Mouse (Mus musculus) forebrain, embryonic 14.5 days (tissue): ENCODE data around the gene Cdc34. TPM values are rescaled to one million over a fixed set of nuclear protein-coding genes. Genes with fewer than 3 reads are reported as not detected.

Experiments
- ATAC-seq: fragments of 200-750 bp; cut with Nextera tagmentation; 2 replicates; pipeline ENCODE4 v1.8.0; 2017; ENCODE audit warnings: mild to moderate bottlenecking, moderate library complexity
- DNase-seq: peaks from one replicate; pipeline ENCODE4 v3.0.0-alpha.2; 2015; ENCODE audit warnings: low spot score
- H3K27ac ChIP-seq: fragments of 300-500 bp; sonication (generic); 2 replicates; pipeline ENCODE4 v1.5.1; 2014; ENCODE audit warnings: low read depth, mild to moderate bottlenecking, control low read depth, low read length, moderate library complexity
- H3K27me3 ChIP-seq: fragments of 300-500 bp; sonication (generic); replicated peaks from 2 replicates; pipeline ENCODE4 v1.6.1; 2014; ENCODE audit warnings: low read length, control low read depth, mixed read lengths; ENCODE audit not compliant: control insufficient read depth, insufficient read depth
- H3K36me3 ChIP-seq: fragments of 300-500 bp; sonication (generic); 2 replicates; pipeline ENCODE4 v1.6.1; 2014; ENCODE audit warnings: low read length, control low read depth; ENCODE audit not compliant: control insufficient read depth, insufficient read depth
- H3K4me1 ChIP-seq: fragments of 300-500 bp; sonication (generic); 2 replicates; pipeline ENCODE4 v1.6.1; 2014; ENCODE audit warnings: antibody characterized with exemption, low read length, control low read depth; ENCODE audit not compliant: control insufficient read depth, insufficient read depth
- H3K4me2 ChIP-seq: fragments of 300-500 bp; sonication (generic); 2 replicates; pipeline ENCODE4 v1.6.1; 2014; ENCODE audit warnings: mild to moderate bottlenecking, control low read depth, low read length
- H3K4me3 ChIP-seq: fragments of 300-500 bp; sonication (generic); 2 replicates; pipeline ENCODE4 v1.5.1; 2014; ENCODE audit warnings: low read depth, low read length, control low read depth
- H3K9ac ChIP-seq: fragments of 300-500 bp; sonication (generic); 2 replicates; pipeline ENCODE4 v1.6.1; 2014; ENCODE audit warnings: mild to moderate bottlenecking, low read length, control low read depth, moderate library complexity
- H3K9me3 ChIP-seq: fragments of 300-500 bp; sonication (generic); replicated peaks from 2 replicates; pipeline ENCODE4 v1.6.1; 2016; ENCODE audit warnings: low read length, control low read depth, mixed read lengths; ENCODE audit not compliant: control insufficient read depth
- WGBS: fragments of 180-500 bp; shearing (Covaris S2); extraction: QIAGEN DNeasy Blood & Tissue Kit; methylation state at CpG from one replicate; pipeline ENCODE4 v1.1.7; 2014; 5-methylcytosine and 5-hydroxymethylcytosine counted together
- polyA plus RNA-seq: library from polyadenylated mRNA; unstranded; fragments of >200 nt; fragmentation: Nextera tagmentation; extraction: Ambion mirVana; gene quantifications from 2 replicates; pipeline ENCODE4 v1.2.1, GENCODE M21; 2014

The Cdc34 gene
- polyA plus RNA-seq, 1 experiment from 2014 or later: 76.9 TPM

DNA sequence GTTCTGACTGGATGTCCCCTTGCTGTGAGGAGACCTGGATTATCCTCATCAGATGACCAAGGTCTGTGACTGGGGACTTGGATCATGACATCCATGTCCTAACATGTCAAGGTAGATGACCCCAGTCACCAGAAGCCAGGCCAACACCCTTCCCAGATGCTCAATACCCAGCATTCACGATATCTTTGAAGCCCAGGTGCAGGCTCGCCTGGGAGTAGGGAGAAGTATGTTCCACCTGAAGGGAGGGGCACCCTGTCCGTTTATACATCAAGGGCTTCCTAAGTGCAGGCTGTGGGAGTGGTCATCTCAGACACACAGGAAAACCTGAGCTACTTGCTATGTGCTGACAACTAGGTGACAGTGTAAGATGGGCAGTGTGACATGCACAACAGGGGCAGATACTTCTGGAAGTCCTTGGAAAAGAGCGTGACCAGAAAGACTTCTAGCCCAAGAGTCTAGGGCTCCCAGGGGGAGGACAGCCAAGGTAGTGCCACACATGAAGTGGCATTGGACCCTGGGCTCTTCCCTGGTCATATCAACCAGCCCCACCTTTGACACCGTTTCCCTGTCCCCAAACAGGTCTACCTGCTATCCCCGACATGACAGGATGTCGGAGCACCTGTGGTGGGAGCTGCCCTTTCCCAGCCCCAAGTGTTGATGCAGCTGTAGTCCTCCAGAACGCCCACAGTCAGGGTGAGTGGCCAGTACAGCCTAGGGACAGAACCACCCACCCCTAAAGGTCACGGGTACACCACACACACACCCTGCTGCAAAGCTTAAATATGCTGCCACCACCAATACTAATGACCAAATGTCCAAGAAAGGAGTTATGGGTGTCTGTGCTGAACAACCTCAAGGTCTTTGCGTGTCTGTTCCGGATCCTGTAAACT lies 1.1 kb upstream of the Cdc34 start:
- H3K9ac ChIP-seq: peak overlapping the region; percentile 61
- H3K36me3 ChIP-seq: peaks cover 21% of the 10 kb centered on the region
- ATAC-seq: peak; percentile 6
- WGBS: 43% methylated on average over 11 of the region's 11 CpGs
- H3K9me3 ChIP-seq: no peaks in the 10 kb centered on the region
- H3K4me2 ChIP-seq: peak overlapping the region; percentile 47
- no peaks in the 10 kb centered on the region for H3K27me3 ChIP-seq
- peak overlapping the region; percentile 84 for H3K27ac ChIP-seq
- H3K4me3 ChIP-seq: peak overlapping the region; percentile 77
- H3K4me1 ChIP-seq: peaks cover 10% of the 10 kb centered on the region
- DNase-seq: no peak

DNA sequence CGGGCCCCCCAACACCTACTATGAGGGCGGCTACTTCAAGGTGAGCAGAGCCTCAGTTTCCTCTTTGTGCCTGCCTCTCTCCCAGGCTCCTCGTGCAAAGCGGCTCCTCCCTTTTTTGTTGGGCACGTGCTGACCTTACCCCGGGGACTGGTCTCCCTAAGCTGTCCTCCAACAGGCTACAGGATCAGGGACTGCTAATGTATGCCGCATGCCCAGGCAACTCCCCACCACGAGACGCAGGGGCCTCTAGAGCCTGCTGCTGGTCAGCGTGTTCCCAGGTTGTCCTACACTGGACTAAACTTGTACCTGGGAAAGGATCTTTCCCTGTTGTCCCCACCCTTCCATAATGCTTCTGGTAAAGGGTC lies 538 bp downstream of the Cdc34 start:
- Histone ChIP-seq H3K27me3 (no peaks in the 10 kb centered on the region), H3K36me3 (peaks cover 34% of the 10 kb centered on the region), H3K9me3 (no peaks in the 10 kb centered on the region), H3K4me3 (peak overlapping the region; percentile 77), H3K4me2 (peak overlapping the region; percentile 90), H3K9ac (peak overlapping the region; percentile 82), H3K27ac (peak overlapping the region; percentile 60; the same call in 1 of the 2 replicates), H3K4me1 (peaks cover 10% of the 10 kb centered on the region)
- no peak for DNase-seq
- 0 out of 2 replicates have a peak, but pooled peaks have one; percentile 2 for ATAC-seq
- 0% methylated on average over 9 of the region's 10 CpGs for WGBS

- WGBS: 10% methylated on average over 10 of the region's 10 CpGs
- H3K9me3 ChIP-seq: no peaks in the 10 kb centered on the region
- H3K4me2 ChIP-seq: peak overlapping the region; percentile 90
- peaks cover 39% of the 10 kb centered on the region for H3K36me3 ChIP-seq
- H3K27me3 ChIP-seq: no peaks in the 10 kb centered on the region
- peak; percentile 43 for DNase-seq
- H3K4me3 ChIP-seq: peak overlapping the region; percentile 77
- peak overlapping the region; percentile 82 for H3K9ac ChIP-seq
- ATAC-seq: no peak
- H3K4me1 ChIP-seq: peaks cover 10% of the 10 kb centered on the region
- H3K27ac ChIP-seq: no peak overlapping the region
Measured at GRCm38 (mm10) chr10:79682916-79683582, 1.1 kb downstream of the Cdc34 start.

GRCm38 (mm10) chr10:79683726-79684640 lies 2.0 kb downstream of the Cdc34 start:
- Histone ChIP-seq H3K27me3 (no peaks in the 10 kb centered on the region), H3K9me3 (no peaks in the 10 kb centered on the region), H3K9ac (peak overlapping the region; percentile 82; the same call in 1 of the 2 replicates), H3K4me3 (0 out of 2 replicates have a peak overlapping the region, but pooled peaks have one; percentile 77), H3K4me2 (peak overlapping the region; percentile 90), H3K36me3 (peaks cover 49% of the 10 kb centered on the region), H3K4me1 (peaks cover 10% of the 10 kb centered on the region), H3K27ac (no peak overlapping the region)
- 89% methylated on average over 6 of the region's 6 CpGs for WGBS
- no peak for DNase-seq
- no peak for ATAC-seq

GRCm38 (mm10) chr10:79684770-79685600 lies 3.0 kb downstream of the Cdc34 start:
- Histone ChIP-seq H3K36me3 (peaks cover 56% of the 10 kb centered on the region), H3K4me3 (no peak overlapping the region), H3K27ac (no peak overlapping the region), H3K9me3 (no peaks in the 10 kb centered on the region), H3K27me3 (no peaks in the 10 kb centered on the region), H3K9ac (no peak overlapping the region), H3K4me1 (peaks cover 10% of the 10 kb centered on the region), H3K4me2 (no peak overlapping the region)
- ATAC-seq (no peak), DNase-seq (no peak)
- WGBS: 94% methylated on average over 25 of the region's 25 CpGs

- no peak overlapping the region for H3K9ac ChIP-seq
- no peak for DNase-seq
- no peaks in the 10 kb centered on the region for H3K27me3 ChIP-seq
- no peak for ATAC-seq
- no peak overlapping the region for H3K4me2 ChIP-seq
- H3K4me3 ChIP-seq: no peak overlapping the region
- 91% methylated on average over 2 of the region's 2 CpGs for WGBS
- H3K27ac ChIP-seq: no peak overlapping the region
- peaks cover 10% of the 10 kb centered on the region for H3K4me1 ChIP-seq
- peaks cover 56% of the 10 kb centered on the region for H3K36me3 ChIP-seq
- no peaks in the 10 kb centered on the region for H3K9me3 ChIP-seq
Measured at GRCm38 (mm10) chr10:79686219-79686618, 4.2 kb downstream of the Cdc34 start.

GRCm38 (mm10) chr10:79686691-79687090 lies 4.7 kb downstream of the Cdc34 start:
- peaks cover 56% of the 10 kb centered on the region for H3K36me3 ChIP-seq
- H3K4me3 ChIP-seq: no peak overlapping the region
- H3K9ac ChIP-seq: no peak overlapping the region
- H3K9me3 ChIP-seq: no peaks in the 10 kb centered on the region
- no peaks in the 10 kb centered on the region for H3K27me3 ChIP-seq
- ATAC-seq: no peak
- whole genome bisulfite sequencing: 100% methylated on average over 1 of the region's 1 CpGs
- peaks cover 10% of the 10 kb centered on the region for H3K4me1 ChIP-seq
- no peak for DNase-seq
- no peak overlapping the region for H3K27ac ChIP-seq
- no peak overlapping the region for H3K4me2 ChIP-seq

DNA sequence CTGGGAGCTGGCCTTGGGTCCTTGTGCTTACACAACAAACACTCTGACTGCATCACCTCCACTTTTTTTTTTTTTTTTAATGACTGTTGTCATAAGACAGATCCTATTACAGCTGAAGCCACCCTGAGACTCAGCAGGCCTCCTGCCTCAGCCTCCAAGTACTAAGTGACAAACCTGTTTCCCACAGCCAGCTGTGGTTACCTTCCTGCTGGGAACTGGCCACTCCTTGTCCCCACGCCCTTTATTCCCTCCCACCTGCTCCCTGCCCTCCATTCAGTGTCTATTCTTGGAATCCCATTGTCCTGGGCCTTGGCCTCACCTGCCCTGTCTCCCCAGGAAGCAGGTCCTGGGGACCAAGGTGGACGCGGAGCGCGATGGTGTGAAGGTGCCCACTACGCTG lies 5.5 kb downstream of the Cdc34 start:
- H3K4me2 ChIP-seq: no peak overlapping the region
- DNase-seq (no peak), ATAC-seq (no peak)
- no peak overlapping the region for H3K9ac ChIP-seq
- H3K27me3 ChIP-seq: no peaks in the 10 kb centered on the region
- no peak overlapping the region for H3K27ac ChIP-seq
- 94% methylated on average over 6 of the region's 6 CpGs for WGBS
- peaks cover 10% of the 10 kb centered on the region for H3K4me1 ChIP-seq
- no peaks in the 10 kb centered on the region for H3K9me3 ChIP-seq
- H3K4me3 ChIP-seq: no peak overlapping the region
- H3K36me3 ChIP-seq: peaks cover 56% of the 10 kb centered on the region
